Mouse (Mus musculus): ENCODE data around the gene Ttyh2.
"Not testable (repeated sequence)": the region's sequence is repeated elsewhere in the genome, so short reads cannot be mapped to it uniquely, and the experiment has no call there.

Gene Ttyh2

DNA sequence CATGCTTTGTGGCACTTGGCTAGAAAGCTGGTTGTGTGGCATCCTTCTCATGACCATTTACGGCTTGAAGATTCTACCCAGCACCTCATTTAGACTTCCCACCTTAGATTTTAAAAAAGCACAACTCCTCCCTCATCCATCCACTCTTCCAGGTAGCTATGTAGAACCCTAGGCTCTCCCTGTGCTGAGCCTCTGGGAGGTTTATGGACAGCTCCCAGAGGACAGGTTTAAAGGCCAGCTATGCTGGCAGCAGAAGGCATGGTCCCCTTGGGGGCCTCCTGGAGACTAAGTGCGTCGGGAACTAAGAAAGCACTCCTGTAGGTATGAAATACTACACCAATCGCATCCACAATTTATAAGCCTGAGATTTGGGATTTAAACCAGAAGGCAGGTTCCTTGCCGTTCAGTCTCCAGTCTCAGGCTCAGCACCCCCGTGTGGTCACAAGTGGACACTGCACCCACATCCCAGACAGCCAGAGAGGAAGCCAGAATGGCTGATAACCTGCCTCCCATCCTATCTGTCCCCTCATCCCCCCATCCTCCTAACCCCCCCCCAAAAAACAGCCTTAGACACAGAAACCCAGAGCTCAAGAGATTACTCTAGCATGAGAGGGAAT, 12.4 kb upstream of the Ttyh2 start:
- DNase-seq, result peak; percentile 61

DNA sequence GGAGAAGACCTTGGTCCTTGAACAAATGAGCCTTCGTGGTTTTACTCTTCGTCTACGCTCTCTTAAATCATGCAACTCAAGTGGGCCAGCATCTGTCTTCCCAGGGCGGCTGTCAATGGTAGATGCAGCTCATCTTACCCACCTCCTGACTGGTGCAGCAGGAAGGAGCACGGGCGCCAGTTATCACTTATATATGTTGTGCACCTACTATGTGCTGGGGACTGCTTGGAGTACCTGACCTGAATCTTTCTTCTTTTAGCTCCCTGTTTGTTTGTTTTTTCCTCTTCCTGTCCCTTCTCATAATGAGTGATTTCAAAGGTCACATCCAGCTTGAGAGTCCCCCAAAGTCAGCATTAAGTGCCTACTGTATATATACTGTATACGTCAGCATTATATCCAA, 11.1 kb upstream of the Ttyh2 start:
- no peak for DNase-seq

DNA sequence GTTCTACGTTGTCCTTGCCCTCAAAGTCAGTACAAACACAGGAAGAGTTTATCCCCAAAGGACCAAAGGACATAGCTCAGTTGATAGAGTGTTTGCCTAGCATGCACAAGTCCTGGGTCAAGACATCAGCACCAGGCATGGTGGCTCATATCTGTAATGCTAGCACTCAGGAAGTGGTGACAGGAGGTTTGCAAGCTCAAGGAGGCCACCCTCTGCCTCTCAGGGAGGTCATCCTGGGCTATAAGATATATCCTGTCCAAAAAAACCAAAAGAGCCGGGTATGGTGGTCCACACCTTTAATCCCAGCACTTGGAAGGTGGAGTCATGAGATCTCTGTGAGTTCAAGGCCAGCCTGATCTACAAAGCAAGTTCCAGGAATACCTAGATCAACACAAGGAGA, 9.8 kb upstream of the Ttyh2 start:
- peak; percentile 35 for DNase-seq

DNA sequence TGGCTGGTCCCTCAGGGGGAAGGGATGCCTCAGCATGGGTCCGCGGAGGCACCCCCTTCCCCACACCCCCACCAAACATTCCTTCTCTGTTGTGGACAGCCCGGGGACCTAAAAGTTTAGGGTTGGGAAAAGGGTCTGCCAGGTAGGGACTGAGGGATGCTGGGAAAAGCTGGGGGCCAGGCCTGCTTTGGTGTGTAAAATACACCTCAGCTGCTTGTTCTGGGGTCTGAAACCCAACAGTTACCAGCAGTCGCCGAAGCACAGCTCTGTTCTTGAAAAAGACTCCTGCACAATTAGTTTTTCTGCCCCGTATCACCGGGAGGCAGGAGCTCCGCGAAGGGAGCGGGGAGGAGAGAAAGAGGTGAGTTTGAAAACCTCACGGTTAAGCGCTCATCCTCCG, 8.4 kb upstream of the Ttyh2 start:
- peak; percentile 52 for DNase-seq

DNA sequence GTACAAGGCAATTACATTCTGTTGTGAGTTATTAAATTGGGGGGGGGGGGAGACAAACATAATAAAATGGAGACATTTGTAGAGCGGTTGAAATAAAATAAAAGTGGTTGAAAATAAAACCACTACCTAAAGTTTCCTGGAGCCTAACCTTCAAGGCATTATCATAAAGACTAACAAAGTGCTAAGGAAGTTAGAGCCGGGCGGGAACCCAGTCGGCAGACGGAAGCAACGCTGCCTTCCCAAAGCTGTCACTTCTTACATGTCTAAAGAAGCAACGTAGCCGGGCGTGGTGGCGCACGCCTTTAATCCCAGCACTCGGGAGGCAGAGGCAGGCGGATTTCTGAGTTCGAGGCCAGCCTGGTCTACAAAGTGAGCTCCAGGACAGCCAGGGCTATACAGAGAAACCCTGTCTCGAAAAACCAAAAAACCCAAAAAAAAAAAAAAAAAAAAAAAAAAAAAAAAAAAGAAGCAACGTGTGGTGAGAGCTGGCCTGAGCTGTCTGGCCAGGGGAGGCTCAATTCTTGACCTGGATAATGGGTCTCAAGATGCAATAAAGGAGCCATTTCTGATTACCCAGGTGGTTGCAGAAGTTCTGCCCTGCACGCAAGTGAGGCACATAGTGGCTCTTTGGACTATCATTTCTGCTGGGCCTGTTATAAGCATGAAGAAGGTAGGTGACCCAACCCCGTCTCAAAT, 7.8 kb upstream of the Ttyh2 start:
- DNase-seq, result peak; percentile 24

DNA sequence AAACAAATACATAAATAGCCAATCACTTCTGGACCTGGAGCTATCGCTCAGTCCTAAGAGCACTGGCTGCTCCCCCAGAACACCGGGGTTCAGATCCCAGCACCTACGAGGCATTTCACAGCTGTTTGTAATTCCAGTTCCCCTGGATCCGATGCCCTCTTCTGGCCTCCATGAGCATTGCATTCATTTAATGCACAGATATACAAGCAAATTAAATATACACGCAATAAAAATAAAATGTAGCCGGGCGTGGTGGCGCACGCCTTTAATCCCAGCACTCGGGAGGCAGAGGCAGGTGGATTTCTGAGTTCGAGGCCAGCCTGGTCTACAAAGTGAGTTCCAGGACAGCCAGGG, 7.3 kb upstream of the Ttyh2 start:
- DNase-seq, result peak; percentile 70

DNA sequence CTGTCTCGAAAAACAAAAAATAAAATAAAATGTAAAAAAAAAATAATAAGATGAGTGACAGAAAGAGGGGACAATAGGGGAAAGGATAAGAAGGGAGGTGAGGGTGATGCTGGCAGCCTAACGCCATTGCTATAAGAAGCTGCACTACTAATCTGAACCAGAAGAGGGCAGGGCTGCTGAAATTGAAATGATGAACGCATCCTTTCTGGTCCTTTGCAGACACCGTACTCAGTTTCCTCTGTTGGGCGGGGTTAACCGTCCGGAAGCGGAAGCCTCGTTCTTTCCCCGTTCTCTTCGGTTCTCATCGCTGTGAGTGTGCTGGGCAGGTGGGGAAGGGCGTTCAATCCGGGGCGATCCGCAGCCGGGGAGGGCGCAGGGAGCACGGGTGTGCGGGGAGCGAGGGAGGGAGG, 6.9 kb upstream of the Ttyh2 start, which contains the start of gene Rpl38:
Rpl38 (plus strand) TSS at position 224 of the 410 bp plus-strand sequence.
- DNase-seq, result peak; percentile 92

DNA sequence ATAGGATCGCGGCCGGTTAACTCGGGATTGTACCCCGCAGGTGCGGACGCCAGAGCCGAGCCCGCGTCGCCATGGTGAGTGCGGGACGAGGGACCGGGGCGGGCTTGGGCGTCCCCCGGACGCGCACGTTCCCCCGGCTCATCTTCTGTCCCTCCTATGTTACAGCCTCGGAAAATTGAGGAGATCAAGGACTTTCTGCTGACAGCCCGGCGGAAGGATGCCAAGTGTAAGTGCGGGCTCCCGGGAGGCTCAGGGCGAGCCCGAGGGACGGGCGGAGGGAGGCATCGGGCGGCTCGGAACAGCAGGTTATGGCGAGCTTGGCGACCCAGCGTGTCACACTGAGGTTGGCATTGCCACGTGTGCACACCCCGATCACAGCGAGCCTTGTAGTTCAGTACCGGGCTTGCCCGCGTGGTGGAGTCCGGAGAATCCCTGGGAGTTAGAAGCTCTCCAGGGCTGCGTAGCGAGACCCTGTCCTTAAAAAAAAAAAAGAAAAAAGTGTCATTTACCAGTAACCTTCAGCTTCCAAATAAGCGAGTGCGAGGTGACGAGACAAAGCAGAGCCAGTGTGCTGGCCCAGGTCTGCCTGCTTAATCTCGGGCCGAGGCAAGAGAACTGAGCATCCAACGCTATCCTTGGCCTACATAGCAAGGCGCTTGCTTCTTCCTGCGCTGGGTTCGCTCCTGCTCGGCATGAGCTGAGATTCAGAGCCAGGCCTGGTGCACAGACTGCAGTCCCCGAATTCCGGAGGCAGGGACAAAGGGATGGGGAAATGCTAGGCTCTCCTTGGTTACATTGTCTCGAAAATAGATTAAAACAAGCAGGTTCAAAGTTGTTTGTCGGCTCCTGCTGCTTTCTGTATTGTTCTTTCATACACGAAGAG, 6.2 kb upstream of the Ttyh2 start:
- DNase-seq, result peak; percentile 81

DNA sequence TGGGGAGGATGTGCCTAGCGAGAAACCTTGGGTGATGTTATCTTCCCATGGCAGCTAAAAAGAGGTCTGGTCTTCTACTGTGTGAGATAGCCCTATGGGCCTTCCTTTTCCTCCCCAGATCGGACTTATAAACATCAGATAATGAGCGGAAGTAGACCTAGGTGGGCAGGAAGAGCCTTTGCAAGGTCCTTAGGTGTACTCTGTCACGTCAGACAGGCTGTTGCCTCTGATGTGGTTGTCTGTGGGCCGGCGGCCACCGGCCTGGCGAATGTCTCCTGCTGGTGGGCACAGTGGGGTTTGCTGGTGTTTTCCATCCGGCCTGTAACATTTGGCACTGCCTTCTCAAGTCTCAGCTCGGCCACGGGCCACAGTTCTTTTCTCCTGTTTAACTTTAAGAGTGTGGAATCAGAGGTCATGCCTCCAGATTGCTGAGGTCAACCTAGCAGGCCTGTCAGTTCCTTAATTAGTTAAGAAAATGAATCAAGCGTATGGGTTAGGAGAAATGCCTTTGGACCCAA, 5.5 kb upstream of the Ttyh2 start:
- peak; percentile 58 for DNase-seq

DNA sequence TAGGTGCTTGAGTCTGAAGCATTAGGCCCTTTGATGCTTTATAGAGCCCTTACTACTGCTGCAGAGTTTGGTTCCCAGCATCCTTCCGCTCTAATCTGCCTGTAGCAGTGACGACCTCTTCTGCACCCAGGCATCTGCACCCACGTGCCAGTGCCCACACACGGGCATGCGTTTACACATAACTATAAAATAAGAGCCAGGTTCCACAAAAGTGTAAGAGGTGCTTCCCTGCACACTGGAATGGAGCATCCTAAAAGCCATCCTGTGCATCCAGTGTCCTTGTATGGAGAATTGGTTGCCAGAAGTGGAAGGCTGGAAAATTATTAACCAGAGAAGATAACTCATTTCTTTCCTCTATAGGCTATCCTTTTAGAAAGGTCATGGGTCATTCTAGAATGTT, 4.1 kb upstream of the Ttyh2 start:
- no peak for DNase-seq

DNA sequence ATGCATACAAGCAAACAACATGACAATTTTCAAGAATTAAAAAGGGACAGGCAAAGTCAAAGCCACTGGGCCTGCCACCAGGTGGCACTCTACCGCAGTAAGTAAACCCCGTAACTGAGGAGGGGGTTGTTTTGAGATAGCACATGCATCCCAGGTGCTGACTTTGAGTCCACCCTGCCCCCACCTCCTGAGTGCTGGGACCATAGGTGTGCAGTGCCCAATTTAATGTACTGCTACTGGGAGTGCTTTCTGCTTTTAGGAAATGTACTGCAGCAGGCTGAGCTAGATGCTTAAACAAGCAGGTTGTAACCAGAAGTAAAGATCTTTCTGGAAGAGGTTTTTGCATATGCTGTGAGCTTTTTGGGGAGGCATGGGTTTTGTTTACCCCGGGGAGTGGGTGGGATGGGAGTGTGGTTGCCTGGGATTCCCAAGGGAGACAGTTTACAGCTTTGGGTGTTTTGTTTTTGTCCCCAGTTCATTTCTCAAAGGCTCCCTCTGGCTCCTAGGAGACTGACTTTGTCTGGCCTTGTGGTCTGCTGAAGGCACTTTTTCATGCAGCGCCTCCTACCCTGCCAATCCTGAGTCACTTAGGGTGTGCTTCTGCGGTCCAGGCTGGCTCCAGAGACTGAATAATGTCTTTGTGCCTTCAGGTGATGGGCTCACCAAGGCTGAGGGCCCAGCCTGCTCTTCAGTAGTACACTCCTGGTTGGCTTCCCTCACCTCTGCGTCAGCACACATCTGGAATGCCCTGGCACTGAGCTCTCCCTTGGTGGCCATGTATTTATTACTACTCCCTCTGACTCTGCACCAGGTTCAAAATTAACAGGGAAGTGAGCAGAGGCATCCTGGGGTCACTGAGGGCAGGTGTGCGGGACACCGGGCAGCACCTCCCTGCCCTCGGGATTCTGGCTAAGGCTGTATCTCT, 2.2 kb upstream of the Ttyh2 start:
- DNase-seq, result peak; percentile 60

DNA sequence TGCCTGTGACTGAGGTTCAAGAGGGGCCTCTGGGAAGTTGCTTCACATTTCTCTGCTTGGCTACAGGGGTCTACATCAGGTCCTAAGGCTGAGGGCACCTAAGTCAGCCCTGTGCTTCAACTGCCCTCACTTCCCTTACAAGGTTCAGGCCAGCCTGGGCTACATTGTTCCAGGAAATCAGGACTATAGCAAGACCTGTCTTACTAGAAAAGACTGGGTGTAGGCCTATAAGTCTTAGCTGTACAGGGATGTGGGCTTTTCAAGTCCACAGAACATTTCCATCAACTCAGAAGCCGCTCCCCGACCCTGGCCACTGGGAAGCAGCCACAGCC, 1.5 kb upstream of the Ttyh2 start:
- DNase-seq, result no peak

DNA sequence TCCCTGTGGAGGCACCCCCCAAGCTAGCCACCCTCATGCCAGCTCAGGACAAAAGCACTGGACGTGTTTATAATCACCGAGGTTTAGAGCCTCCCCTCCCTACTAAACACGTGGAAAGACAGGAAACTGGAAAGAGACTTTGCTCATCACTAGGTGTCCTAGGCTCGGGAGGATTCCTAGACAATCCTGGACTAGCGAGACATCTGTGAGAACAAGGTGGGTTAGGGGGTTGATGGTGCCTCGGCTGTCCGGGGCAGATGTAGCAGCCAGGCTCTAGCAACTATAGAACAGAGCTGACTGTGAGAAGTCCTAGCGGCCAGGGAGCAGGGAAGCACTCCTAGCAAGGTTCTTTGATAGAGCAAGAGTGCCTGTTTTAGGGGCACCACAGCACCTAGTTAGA, 1.1 kb upstream of the Ttyh2 start:
- peak; percentile 47 for DNase-seq

DNA sequence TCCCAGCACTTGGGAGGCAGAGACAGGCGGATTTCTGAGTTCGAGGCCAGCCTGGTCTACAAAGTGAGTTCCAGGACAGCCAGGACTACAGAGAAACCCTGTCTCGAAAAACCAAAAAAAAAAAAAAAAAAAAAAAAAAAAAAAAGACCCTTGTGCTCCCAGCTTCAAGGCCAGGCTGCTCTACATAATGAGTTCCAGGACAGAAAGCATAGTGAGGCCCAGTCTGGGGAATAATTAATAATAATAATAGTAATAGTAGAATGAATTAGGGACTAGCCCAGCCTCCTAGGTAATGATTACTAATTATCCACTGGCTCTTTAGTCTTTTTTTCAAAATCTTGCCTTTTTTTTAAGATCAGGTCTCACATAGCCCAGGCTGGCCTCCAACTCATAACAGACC, 435 bp upstream of the Ttyh2 start:
- not testable (repeated sequence) for DNase-seq

DNA sequence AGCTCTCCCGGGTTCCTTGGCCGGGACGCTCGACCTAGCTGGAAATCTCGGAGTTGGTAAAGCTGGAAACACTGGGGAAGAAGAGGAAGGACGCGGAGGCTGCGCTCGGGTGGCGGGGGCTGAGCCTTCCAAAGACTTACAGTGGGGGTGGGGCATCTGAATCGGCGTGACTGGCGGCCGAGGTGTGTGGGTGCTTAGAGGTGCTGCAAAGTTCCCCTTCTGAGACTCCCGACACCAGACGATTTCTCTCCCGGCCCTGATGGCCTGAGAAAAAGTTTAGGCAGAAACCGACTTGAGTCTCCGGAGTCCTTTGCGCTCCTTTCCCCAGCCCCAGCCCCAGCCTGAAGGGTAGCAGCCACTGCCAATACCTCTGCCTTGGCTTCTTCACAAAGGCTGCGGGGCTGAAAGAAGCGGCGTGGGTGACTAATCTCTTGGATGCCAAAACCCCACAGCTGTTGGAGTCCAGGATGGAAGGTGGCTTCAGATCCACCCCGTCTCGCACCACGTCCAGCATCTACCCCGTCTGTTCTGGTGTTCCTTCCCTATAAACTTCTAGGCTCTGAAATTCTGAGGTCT, 683 bp downstream of the Ttyh2 start:
- peak; percentile 68 for DNase-seq

DNA sequence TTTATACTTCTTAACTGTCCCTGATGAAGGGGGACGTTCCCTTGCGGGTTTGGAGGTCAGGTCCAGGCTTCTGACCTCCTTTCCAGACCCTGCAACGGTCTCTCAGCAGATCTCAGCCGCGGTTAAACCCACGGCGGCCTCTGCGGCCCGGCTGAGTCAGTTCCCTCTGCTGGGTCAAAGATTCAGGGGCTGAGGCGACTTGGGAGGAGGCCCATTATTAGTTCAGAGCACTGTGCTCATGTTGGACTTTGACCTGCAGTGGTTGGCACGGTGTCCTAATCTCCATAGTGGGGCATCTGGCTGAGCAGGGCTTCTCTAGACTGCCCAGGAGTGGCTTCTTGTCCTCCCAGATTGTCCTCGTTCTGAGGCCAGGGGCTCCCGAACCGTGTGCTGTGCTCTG, 1.2 kb downstream of the Ttyh2 start:
- DNase-seq, result peak; percentile 70

DNA sequence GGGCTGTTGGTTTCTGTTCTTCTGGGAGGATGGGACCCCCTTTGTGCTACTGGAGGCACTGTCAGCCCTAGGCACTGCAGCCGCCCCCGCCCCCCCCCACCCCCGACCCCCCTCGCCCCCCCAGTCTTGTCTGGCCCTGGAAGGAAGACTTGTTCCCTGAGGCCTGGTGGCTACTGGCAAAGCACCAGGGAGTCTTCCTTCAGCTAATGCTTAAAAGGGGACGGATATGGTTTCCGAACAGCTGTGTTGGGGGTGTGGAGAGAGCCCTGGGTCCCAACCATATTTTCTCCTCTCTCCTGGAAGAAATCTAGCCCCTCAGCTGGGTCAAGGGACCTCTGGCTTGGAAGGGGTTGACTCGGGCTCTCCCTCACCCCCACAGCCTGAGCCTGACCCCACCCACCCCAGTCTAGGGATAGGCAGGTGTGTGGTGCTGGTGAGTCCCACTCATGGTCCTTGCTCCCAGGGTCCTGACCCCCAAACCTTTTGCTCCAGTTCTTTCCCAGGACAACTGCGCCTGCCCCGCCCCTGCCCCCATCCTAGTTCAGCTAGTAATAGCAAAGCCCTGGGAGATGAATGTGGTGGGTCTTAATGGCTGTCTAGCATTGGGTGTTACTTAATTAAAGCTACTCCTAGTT, 1.8 kb downstream of the Ttyh2 start:
- DNase-seq, result peak; percentile 64

DNA sequence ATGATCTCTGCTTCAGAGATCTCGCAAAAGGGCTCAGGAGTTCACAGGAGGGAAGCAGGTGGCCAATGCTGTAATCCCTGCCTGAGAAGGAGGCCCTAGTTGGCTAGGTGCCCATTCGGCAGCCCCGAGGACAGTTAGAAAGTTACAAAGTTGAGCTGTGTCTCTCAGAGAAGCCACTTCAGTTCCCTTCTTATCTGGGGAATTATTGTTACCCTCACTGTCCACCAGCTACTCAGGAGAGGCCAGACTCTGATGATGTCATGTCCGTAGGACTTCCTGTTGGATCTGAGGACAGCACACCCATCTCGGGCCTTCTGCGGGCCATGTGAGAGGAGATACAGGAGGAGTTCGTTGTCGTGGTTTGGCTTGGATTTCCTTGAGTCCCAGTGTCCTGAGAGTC, 4.4 kb downstream of the Ttyh2 start:
- DNase-seq, result peak; percentile 68

DNA sequence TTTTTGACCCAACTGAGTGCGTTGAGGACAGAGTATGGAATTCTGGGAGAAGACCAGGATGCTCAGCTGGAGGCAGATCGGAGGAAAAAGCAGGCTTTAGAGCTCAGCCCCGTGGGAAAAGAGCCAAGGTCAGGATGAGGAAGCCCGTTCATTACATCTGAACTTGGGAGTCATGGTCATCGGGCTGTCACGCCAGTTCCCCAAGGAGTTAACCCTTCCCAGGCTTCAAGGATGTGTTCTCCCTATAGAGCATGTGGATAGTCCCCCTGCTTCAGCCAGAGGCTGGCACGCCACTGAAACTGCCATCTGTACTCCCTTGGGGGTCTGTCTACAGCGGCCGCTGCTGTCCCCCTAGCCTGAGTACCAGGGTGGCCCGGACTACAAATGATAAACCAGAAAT, 5.1 kb downstream of the Ttyh2 start:
- DNase-seq, result peak; percentile 64

DNA sequence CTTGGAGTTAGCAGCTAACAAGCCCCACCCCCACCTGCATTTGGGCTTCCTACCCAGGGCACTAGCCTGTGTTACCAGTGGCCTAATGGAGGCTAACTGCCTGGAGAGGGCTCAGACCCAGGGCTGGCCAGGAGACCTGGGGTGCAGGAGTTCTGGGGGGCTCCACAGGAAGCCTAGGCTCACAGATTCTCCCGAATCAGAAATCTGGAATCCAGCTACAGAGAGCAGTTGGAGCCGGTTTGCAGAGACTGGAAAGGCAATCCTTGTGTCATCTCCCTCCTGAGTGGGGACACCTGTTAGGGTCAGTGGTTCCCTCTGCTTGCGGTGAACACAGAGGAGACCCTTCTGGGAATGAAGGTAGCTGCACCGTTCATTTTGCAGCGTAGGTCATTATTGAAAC, 5.8 kb downstream of the Ttyh2 start:
- DNase-seq, result peak; percentile 67

DNA sequence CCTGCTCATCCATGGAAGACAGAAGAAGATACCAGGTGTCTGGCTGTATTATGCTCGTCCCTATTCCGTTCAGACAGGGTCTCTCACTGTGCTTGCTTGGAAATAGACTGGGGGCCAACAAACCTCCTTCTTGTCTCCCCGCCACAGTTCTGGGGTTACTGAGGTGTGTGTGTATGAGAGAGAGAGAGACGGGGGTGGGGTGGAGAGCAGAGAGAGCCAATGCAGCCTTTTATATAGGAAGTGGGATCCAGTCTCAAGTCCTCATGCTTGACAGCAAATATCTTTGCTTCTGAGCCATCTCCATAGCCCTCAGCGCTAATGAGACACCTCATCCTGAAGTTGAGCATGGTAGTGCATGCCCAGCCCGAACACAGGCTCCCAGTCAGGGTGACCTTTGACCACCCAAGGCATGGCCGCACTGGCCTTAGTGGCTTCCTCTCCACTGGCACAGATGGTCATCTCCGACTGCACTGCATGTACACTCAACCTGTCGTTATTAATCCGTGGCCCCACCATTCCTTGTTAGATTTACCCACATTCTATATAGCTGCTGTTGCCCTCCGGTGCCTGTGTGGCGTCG, 7.2 kb downstream of the Ttyh2 start:
- no peak for DNase-seq
